Mouse (Mus musculus) forebrain, embryonic 12.5 days (tissue): ENCODE data around the gene Asb16. TPM values are rescaled to one million over a fixed set of nuclear protein-coding genes. Genes with fewer than 3 reads are reported as not detected.
A peak's percentile ranks its signal among the peaks of the same experiment; 100 is the strongest.

Experiments
- ATAC-seq: fragments of 200-750 bp; cut with Nextera tagmentation; 2 replicates; pipeline ENCODE4 v1.8.0; 2017; ENCODE audit warnings: moderate TSS enrichment; ENCODE audit not compliant: low FRiP score
- H3K27ac ChIP-seq: fragments of 300-500 bp; sonication (generic); 2 replicates; pipeline ENCODE4 v1.5.1; 2016; ENCODE audit warnings: mild to moderate bottlenecking
- H3K27me3 ChIP-seq: fragments of 300-500 bp; sonication (generic); 2 replicates; pipeline ENCODE4 v1.6.1; 2016; ENCODE audit warnings: mild to moderate bottlenecking
- H3K36me3 ChIP-seq: fragments of 300-500 bp; sonication (generic); replicated peaks from 2 replicates; pipeline ENCODE4 v1.6.1; 2016; ENCODE audit warnings: mild to moderate bottlenecking
- H3K4me1 ChIP-seq: fragments of 300-500 bp; sonication (generic); 2 replicates; pipeline ENCODE4 v1.6.1; 2016
- H3K4me2 ChIP-seq: fragments of 300-500 bp; sonication (generic); 2 replicates; pipeline ENCODE4 v1.6.1; 2016; ENCODE audit warnings: mild to moderate bottlenecking, moderate library complexity
- H3K4me3 ChIP-seq: fragments of 300-500 bp; sonication (generic); replicated peaks from 2 replicates; pipeline ENCODE4 v1.5.1; 2016; ENCODE audit warnings: mild to moderate bottlenecking
- H3K9ac ChIP-seq: fragments of 300-500 bp; sonication (generic); 2 replicates; pipeline ENCODE4 v1.6.1; 2016; ENCODE audit warnings: mild to moderate bottlenecking
- H3K9me3 ChIP-seq: fragments of 300-500 bp; sonication (generic); 2 replicates; pipeline ENCODE4 v1.6.1; 2016
- WGBS: fragments of 180-500 bp; shearing (Covaris S2); methylation state at CpG from one replicate; pipeline ENCODE4 v1.1.7; 2016; 5-methylcytosine and 5-hydroxymethylcytosine counted together
- polyA plus RNA-seq: library from polyadenylated mRNA; unstranded; fragments of >200 nt; fragmentation: Nextera tagmentation; extraction: Ambion mirVana; gene quantifications from 2 replicates; pipeline ENCODE4 v1.2.1, GENCODE M21; 2016

The Asb16 gene
- polyA plus RNA-seq: not detected in 2 replicates

DNA sequence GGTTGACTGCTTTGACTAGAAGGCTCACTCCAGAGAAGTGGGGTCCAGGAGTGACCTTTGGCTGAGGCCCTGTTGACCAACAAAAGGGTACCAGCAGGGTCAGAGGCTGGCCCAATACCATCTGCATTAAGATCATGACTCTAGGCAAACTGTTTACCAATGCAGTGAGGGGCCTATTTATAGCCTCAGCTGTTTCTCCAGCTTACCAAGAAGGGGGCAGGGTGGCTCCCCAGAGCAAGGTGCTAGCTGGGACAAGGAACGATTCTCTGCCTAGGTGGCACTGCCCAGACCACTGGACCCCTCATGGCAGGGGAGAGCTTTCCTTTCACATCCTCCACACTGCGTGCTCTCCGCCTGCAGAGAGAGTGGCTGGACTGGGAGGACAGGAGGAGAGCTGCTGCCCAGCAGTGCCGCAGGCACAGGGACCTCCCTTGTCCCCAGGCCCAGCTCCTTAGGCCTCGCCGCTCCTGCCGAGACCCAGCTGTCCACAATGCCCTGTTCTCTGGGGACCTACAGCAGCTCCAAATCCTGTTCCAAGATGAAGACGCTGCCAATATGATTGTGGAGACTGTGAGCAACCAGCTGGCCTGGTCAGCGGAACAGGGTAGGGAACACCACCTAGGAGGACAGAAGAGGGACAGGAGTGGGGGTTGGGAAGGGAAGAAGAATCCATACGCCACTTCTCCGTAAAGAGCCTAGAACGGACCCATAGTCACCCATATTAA lies at the start of gene Asb16:
Gene Asb16 (plus strand): TSS at position 224 of the 725 bp plus-strand sequence.
- Histone ChIP-seq H3K36me3 (no peaks in the 10 kb centered on the region), H3K4me2 (no peak within 1 kb of the TSS), H3K9me3 (no peaks in the 10 kb centered on the region), H3K27me3 (0 out of 2 replicates have a peak, but pooled peaks cover 2% of the 10 kb centered on the region), H3K9ac (no peak within 1 kb of the TSS), H3K4me1 (0 out of 2 replicates have a peak, but pooled peaks cover 2% of the 10 kb centered on the region), H3K27ac (no peak within 1 kb of the TSS), H3K4me3 (no peak within 1 kb of the TSS)
- no peak for ATAC-seq
- 88% methylated on average over 12 of the region's 12 CpGs for WGBS

DNA sequence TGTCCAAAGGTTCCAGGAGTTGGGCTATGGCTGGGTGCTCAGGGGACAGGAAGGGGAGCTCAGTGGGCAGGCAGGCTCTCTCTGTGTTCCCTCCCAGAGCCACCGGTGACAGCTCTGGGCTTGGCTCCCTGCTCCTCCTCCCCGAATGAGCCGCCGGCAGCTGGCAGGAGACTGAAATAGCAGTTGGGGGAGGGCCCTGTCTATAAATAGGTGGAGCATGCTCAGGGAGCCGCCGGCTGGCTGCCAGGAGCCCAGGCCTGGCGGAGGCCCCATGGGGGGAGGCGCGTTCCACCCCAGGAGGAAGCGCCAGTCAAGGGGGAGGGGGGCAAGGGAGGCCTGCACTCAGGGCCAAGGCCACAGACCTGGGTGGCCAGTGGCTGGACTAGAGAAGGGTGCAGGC lies 49.8 kb upstream of the Asb16 start:
- Histone ChIP-seq H3K4me2 (peak overlapping the region; percentile 40), H3K27ac (peak overlapping the region; percentile 64), H3K4me3 (peak overlapping the region; percentile 16), H3K36me3 (peaks cover 22% of the 10 kb centered on the region), H3K27me3 (no peaks in the 10 kb centered on the region), H3K4me1 (peaks cover 59% of the 10 kb centered on the region), H3K9ac (peak overlapping the region; percentile 33), H3K9me3 (no peaks in the 10 kb centered on the region)
- ATAC-seq: peak; percentile 88
- WGBS: 1% methylated on average over 10 of the region's 10 CpGs

DNA sequence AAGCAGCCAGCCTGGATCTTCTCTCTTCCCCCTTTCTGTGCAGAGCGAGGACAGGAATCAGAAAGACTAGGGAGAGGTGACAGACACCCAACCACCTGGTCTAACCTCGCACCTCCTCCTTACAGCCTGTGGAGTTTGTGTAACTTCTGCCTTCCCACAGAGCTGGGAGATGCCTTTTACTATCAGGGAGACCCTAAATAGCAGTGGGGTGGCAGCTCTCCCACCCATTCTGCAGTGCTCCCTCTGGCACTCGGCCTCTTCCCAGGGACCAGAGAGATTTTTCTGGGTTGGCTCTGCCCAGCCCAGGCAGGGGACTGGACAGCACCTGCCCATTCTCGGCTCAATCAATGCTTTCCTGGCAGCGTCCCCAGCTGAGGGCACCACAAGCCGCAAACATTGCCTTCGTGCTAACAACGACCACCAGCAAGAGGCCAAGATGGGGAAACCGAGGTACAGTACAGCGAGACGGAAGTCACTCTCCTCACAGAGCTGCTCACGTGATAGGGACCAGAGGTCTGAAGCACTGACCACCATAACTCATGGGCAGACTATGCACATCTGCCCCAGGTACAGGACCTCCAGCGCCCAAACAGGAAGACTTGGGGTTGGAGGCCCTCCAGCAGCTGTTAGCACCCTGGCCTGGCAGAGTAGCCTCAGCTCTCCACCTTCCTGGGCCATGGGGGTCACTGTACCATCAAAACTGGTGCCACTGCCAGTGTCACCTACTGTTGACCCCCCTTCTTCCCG lies 49.1 kb upstream of the Asb16 start:
- H3K4me2 ChIP-seq: peak overlapping the region; percentile 40
- peak overlapping the region; percentile 64 for H3K27ac ChIP-seq
- H3K9ac ChIP-seq: 0 out of 2 replicates have a peak overlapping the region, but pooled peaks have one; percentile 33
- peak; percentile 4; the same call in 1 of the 2 replicates for ATAC-seq
- H3K9me3 ChIP-seq: no peaks in the 10 kb centered on the region
- WGBS: 73% methylated on average over 14 of the region's 14 CpGs
- H3K4me1 ChIP-seq: peaks cover 62% of the 10 kb centered on the region
- peak overlapping the region; percentile 16; the same call in 1 of the 2 replicates for H3K4me3 ChIP-seq
- no peaks in the 10 kb centered on the region for H3K27me3 ChIP-seq
- H3K36me3 ChIP-seq: peaks cover 22% of the 10 kb centered on the region

DNA sequence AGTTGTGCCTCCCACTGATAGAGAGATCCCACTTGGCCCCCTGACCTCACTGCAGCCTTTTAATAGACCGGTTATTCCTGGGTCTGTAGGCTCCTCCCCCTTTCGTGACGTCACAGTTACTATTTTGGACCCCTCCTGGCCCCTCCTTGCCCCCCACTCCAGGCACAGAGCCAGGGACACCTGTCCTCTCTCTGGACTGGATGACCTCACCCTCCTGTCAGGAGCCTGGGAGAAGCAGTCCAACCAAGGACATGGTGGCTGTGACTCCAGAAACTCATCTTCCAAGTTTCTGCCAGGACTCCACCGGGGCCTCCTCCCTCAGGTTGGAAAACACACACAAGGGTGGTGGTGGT lies 48.6 kb upstream of the Asb16 start:
- no peak overlapping the region for H3K4me2 ChIP-seq
- no peaks in the 10 kb centered on the region for H3K9me3 ChIP-seq
- no peak overlapping the region for H3K9ac ChIP-seq
- H3K36me3 ChIP-seq: peaks cover 22% of the 10 kb centered on the region
- WGBS: 88% methylated on average over 4 of the region's 4 CpGs
- ATAC-seq: no peak
- no peak overlapping the region for H3K4me3 ChIP-seq
- H3K4me1 ChIP-seq: peaks cover 62% of the 10 kb centered on the region
- no peak overlapping the region for H3K27ac ChIP-seq
- peaks cover 5% of the 10 kb centered on the region; the same call in 1 of the 2 replicates for H3K27me3 ChIP-seq

DNA sequence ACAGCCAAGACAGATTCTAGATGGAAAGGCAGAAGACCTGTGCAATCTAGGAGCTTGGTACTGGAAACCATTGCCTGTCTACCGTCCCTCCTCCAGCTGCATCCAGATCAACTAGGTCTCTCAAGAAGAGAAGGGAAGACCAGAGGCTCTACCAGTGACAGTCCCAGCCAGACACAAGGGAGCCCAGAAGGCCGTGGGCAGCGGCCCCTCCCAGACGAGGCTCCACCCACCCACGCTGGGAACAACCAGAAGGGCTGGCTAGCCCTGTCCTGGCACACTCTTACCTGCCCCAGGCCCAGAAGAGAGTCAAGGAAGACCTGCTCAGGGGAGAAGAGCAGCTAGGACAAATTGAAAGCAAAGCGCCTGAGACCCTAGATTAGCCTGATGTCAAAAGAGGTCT lies 48.1 kb upstream of the Asb16 start:
- Histone ChIP-seq H3K36me3 (peaks cover 22% of the 10 kb centered on the region), H3K4me1 (peaks cover 63% of the 10 kb centered on the region), H3K9ac (no peak overlapping the region), H3K4me3 (no peak overlapping the region), H3K27me3 (peaks cover 8% of the 10 kb centered on the region; the same call in 1 of the 2 replicates), H3K27ac (no peak overlapping the region), H3K9me3 (no peaks in the 10 kb centered on the region), H3K4me2 (no peak overlapping the region)
- no peak for ATAC-seq
- 74% methylated on average over 6 of the region's 6 CpGs for WGBS

DNA sequence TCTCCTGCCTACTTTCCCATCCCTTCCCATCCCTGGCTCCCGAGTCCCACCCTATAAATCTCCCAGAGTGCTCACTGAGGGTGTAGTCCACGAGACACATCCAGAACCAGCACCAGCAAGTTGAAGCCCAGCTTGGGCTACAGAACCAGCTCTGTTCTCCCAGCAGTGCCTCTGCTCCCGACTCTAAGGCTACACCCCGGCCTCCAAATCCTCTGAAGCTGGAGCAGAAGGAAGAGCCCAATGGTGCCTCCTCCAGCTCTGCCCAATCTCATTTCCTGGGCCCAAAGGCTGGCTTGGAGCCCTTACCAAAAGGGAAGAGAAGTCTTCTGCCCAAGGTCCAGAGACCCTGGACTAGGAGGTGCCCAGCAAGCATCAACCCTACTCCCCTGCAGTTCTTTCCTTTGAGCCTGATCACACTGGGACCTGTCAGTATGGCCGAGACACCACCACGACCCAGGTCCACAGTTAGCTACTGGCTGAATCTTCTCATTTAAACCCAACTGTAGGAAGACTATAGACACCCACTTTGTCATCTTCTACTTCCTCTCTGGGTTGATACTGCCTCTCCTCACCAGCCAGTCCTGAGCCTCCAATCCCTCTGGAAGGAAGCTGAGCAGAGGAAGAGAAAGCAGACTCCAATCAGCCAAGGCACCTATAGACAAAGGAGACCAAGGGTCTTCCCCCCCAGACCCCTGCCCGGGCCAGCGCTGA lies 47.1 kb upstream of the Asb16 start:
- WGBS: 88% methylated on average over 8 of the region's 8 CpGs
- Histone ChIP-seq H3K27me3 (peaks cover 17% of the 10 kb centered on the region; the same call in 1 of the 2 replicates), H3K9me3 (no peaks in the 10 kb centered on the region), H3K4me3 (no peak overlapping the region), H3K27ac (no peak overlapping the region), H3K36me3 (peaks cover 22% of the 10 kb centered on the region), H3K4me2 (no peak overlapping the region), H3K4me1 (peaks cover 62% of the 10 kb centered on the region), H3K9ac (no peak overlapping the region)
- ATAC-seq: no peak

DNA sequence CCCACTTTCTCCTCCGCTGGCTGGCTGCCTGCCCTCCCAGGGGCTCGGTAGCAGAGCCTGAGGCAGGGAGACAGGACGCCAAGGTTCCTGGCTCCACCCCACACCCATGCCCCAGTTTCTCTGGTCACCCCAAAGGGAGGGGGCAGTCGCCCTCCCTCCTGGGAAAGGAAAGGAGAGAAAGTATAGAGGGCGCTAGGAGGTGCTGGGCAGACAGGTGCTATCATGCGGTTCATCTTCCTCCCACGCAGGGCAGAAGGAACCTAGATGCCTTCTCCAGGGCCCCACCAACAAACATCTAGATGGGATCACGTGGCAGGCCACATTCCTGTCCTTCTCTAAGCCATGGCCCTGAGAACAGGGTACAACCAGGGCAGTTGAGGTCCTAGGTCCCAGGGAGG lies 46.6 kb upstream of the Asb16 start:
- peaks cover 22% of the 10 kb centered on the region for H3K36me3 ChIP-seq
- 83% methylated on average over 8 of the region's 8 CpGs for WGBS
- H3K9me3 ChIP-seq: no peaks in the 10 kb centered on the region
- no peak overlapping the region for H3K9ac ChIP-seq
- H3K4me1 ChIP-seq: peaks cover 63% of the 10 kb centered on the region
- H3K27me3 ChIP-seq: peaks cover 20% of the 10 kb centered on the region; the same call in 1 of the 2 replicates
- H3K4me2 ChIP-seq: no peak overlapping the region
- no peak overlapping the region for H3K27ac ChIP-seq
- ATAC-seq: no peak
- H3K4me3 ChIP-seq: no peak overlapping the region

DNA sequence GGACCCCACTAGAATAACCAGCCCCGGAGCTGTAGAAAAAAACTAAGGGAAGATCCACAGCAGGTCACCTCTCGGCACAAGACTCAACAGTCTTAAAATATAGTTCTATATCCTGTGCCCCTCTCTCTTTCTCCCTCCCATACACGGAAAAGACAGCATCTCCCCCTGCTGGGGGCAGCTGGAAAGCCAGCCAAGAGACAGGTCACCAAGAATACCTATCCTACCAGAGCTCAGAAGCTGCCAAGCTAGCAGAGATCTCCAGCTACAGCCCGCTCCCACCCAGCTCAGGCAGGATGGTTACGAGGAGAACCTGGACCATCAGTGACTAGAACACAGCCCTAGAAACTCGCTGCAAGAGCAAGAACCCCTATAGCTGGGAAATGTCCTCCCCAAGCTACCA lies 45.4 kb upstream of the Asb16 start:
- ATAC-seq: no peak
- no peak overlapping the region for H3K27ac ChIP-seq
- H3K9ac ChIP-seq: no peak overlapping the region
- H3K27me3 ChIP-seq: peaks cover 20% of the 10 kb centered on the region; the same call in 1 of the 2 replicates
- 50% methylated on average over 6 of the region's 6 CpGs for WGBS
- H3K9me3 ChIP-seq: no peaks in the 10 kb centered on the region
- H3K4me3 ChIP-seq: no peak overlapping the region
- H3K36me3 ChIP-seq: peaks cover 17% of the 10 kb centered on the region
- peaks cover 63% of the 10 kb centered on the region for H3K4me1 ChIP-seq
- H3K4me2 ChIP-seq: no peak overlapping the region

DNA sequence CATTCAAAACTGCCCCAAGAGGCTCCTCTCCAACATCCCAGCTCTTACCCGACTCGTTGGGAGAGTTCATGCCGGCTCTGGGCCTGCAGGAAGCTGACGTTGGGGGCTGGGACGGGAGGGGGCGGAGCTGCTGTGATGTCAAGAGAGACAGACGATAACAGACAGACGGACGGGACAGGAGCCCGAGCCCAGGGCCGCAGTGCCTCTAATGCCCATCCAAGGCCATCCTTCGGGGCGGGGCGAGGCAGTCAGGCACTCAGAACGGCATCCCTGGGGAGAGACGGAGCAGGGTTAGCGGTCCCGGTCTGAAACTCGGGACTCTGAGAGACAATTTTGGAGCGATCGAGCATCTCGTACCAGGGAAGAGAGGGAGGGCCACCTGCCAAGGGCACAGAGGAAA lies 43.9 kb upstream of the Asb16 start:
- ATAC-seq: no peak
- peaks cover 16% of the 10 kb centered on the region for H3K36me3 ChIP-seq
- peak overlapping the region; percentile 36; the same call in 1 of the 2 replicates for H3K9ac ChIP-seq
- peaks cover 62% of the 10 kb centered on the region for H3K4me1 ChIP-seq
- H3K9me3 ChIP-seq: no peaks in the 10 kb centered on the region
- peaks cover 20% of the 10 kb centered on the region; the same call in 1 of the 2 replicates for H3K27me3 ChIP-seq
- no peak overlapping the region for H3K4me3 ChIP-seq
- peak overlapping the region; percentile 33 for H3K4me2 ChIP-seq
- no peak overlapping the region for H3K27ac ChIP-seq
- WGBS: 10% methylated on average over 22 of the region's 22 CpGs

DNA sequence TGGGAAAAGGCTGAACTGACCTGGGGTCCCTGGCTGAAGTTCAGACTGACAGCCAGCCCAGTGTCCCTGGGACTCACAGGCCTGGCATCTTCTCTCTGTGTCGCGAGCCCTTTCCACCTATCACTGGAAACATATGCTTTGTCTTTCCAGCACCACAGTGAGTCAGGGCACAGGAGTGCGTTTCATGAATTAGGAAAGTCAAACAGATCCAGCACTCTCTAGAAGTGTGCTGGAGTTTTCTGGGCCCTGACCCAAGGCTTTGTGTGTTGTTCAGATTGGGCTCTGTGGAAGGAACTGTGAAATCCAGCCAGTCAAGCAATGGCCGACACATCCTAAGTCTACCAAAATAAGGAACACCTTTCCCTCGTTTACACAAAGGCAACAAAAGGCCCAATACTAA lies 43.3 kb upstream of the Asb16 start:
- peaks cover 16% of the 10 kb centered on the region for H3K36me3 ChIP-seq
- H3K4me1 ChIP-seq: peaks cover 56% of the 10 kb centered on the region
- ATAC-seq: no peak
- H3K4me3 ChIP-seq: no peak overlapping the region
- H3K9me3 ChIP-seq: no peaks in the 10 kb centered on the region
- H3K27ac ChIP-seq: no peak overlapping the region
- WGBS: 80% methylated on average over 5 of the region's 5 CpGs
- H3K9ac ChIP-seq: peak overlapping the region; percentile 36; the same call in 1 of the 2 replicates
- peaks cover 20% of the 10 kb centered on the region; the same call in 1 of the 2 replicates for H3K27me3 ChIP-seq
- no peak overlapping the region; the same call in 1 of the 2 replicates for H3K4me2 ChIP-seq

DNA sequence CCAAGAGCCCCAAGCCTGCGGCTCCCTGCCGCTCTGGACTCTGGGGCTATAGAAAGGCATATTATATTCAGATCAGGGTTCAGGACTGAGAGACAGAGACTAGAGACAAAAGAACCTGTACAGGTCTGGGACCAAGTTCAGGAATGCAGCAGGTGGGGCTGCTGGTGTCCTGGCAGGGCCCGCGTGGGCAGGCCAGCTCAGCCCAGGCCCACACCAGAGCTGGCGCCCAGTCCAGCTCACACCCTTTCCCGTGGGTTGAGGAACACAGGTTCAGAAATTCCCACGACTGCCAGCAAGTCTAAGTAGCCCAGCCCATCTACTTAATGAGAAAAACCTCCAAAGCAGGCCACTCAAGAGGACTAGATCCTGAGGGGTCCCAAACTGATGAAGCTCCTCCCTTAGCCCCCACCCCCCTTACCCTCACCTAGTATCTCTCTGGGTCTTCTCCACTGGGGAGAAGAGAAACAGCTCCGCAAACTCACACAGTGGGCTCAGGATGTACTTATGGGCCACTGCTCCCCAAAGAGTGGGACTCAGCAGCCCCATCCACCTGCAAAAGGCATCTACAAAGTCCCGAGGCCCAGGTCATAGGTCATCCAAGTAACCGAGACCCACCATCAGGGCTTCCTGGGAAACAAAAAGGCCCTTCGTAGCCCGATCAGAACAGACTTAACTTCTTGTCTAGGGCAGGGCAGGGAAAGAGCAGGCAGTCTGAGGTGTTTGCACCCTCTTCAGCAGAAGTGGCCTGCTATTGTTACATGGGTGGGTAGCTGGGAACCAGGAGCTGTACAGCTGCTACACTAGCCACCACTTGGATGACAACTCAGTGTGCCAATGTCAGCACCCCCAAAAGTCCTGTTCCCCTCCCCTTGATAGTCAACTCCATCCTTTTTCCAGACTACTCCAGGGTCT lies 42.2 kb upstream of the Asb16 start:
- Histone ChIP-seq H3K4me2 (peak overlapping the region; percentile 84), H3K4me3 (peak overlapping the region; percentile 91; the same call in 1 of the 2 replicates), H3K4me1 (peaks cover 61% of the 10 kb centered on the region), H3K9me3 (no peaks in the 10 kb centered on the region), H3K36me3 (peaks cover 11% of the 10 kb centered on the region), H3K27ac (peak overlapping the region; percentile 94), H3K9ac (peak overlapping the region; percentile 91; the same call in 1 of the 2 replicates), H3K27me3 (peaks cover 20% of the 10 kb centered on the region; the same call in 1 of the 2 replicates)
- no peak for ATAC-seq
- WGBS: 65% methylated on average over 12 of the region's 12 CpGs
